In the genomic region with DNA sequence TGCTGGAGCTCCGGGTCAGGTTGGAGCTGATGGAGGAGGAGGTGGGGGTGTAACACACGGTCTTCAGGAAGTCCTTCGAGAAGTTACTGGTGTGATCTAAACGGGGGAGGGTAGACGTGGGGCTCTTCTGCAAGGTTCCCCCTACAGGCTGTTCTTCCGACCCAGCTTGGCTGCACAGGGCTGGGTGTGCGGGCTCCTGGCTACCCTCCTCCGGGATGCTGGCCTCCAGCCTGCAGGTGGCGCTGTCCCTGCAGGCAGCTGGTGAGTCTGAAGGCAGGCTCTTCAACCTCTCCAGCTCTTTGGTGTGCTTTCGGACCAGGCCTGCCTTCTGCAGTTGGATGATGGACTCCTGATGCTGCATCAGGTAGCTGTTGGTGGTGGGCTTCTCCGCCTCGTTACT, we compare ENCODE assay signal across 8 mouse cellular contexts. TPM values are rescaled to one million over a fixed set of nuclear protein-coding genes. Genes with fewer than 3 reads are reported as not detected.
DNase-seq lines count a peak whose midpoint lies in the region; ATAC-seq and TF ChIP-seq lines count a peak whose summit lies in the region.

No protein-coding gene starts in this region.

- peak; percentile 33 for DNase-seq in embryo, embryonic 10 days (ENCODE audit: low spot score)
- DNase-seq in embryo, embryonic 9.5 days (ENCODE audit: extremely low spot score), result no peak
- DNase-seq in liver, result peak; percentile 53
- DNase-seq in liver, embryonic 11.5 days (ENCODE audit: low spot score), result no peak
- DNase-seq in right cerebral cortex, postnatal 4 days, result no peak

- TF ChIP-seq CTCF in small intestine, adult 2 months (IDR thresholded peaks at IDR 0.05; ENCODE audit: extremely low read depth, insufficient read length, insufficient replicate concordance, low read depth, low read length), result peak; percentile 49; the same call in 1 of the 2 replicates

- H3K27ac ChIP-seq in liver, embryonic 11.5 days (ENCODE audit: low read depth, low read length), result no peak overlapping the region
- no peak overlapping the region for H3K27ac ChIP-seq in small intestine, adult 2 months (ENCODE audit: insufficient read depth, low read depth, low read length)

- ATAC-seq in liver, embryonic 11.5 days (replicated peaks; ENCODE audit: low FRiP score), result no peak
- ATAC-seq in erythroblast, adult 5-6 weeks (replicated peaks; ENCODE audit: low FRiP score, poor library complexity, severe bottlenecking), result peak; percentile 49
- ATAC-seq in monocyte, adult 5-6 weeks (replicated peaks; ENCODE audit: insufficient number of reproducible peaks, low FRiP score, low TSS enrichment, poor library complexity, severe bottlenecking), result no peak

- WGBS in liver, embryonic 11.5 days, result 74% methylated on average over 12 of the region's 12 CpGs
- 86% methylated on average over 12 of the region's 12 CpGs for WGBS in small intestine, adult 2 months

- no peak overlapping the region for H3K9ac ChIP-seq in liver, embryonic 11.5 days (ENCODE audit: low read depth, low read length)

- H3K36me3 ChIP-seq in liver, embryonic 11.5 days (ENCODE audit: control insufficient read depth, insufficient read depth, low read length), result peaks cover 51% of the 10 kb centered on the region
- peaks cover 58% of the 10 kb centered on the region for H3K36me3 ChIP-seq in small intestine, adult 2 months (ENCODE audit: control insufficient read depth, insufficient read depth, low read length)

- H3K9me3 ChIP-seq in liver, embryonic 11.5 days (ENCODE audit: control insufficient read depth, low read length), result 0 out of 2 replicates have a peak, but pooled peaks cover 2% of the 10 kb centered on the region

- no peak overlapping the region for H3K4me3 ChIP-seq in liver, embryonic 11.5 days (ENCODE audit: low read depth, low read length)
- no peak overlapping the region for H3K4me3 ChIP-seq in small intestine, adult 2 months (ENCODE audit: low read depth, low read length)

- peaks cover 12% of the 10 kb centered on the region for H3K4me1 ChIP-seq in liver, embryonic 11.5 days (replicated peaks; ENCODE audit: control insufficient read depth, insufficient read depth, low read length)
- no peaks in the 10 kb centered on the region for H3K4me1 ChIP-seq in small intestine, adult 2 months (ENCODE audit: control insufficient read depth, insufficient read depth, insufficient read length, low read length)

- no peak overlapping the region for H3K4me2 ChIP-seq in liver, embryonic 11.5 days

- H3K27me3 ChIP-seq in liver, embryonic 11.5 days (replicated peaks; ENCODE audit: control insufficient read depth, insufficient read depth, low read length), result no peaks in the 10 kb centered on the region
- H3K27me3 ChIP-seq in small intestine, adult 2 months (ENCODE audit: control insufficient read depth, insufficient read depth, low read length), result no peaks in the 10 kb centered on the region

- TF ChIP-seq POLR2A in small intestine, adult 2 months (IDR thresholded peaks at IDR 0.05; ENCODE audit: low read depth, low read length), result no peak

RNA-seq across cellular contexts. Expression of a gene that starts 34.0 kb away (rescaled TPM):
- polyA plus RNA-seq in liver, embryonic 11.5 days (2014; fragmentation: Nextera tagmentation; extraction: Ambion mirVana), result 122 and 137 TPM in 2 replicates
- 23.2 and 30.9 TPM in 2 replicates for total RNA-seq in erythroblast, adult 5-6 weeks (2015; ENCODE audit: low replicate concordance)
- total RNA-seq in erythroblast, adult 5-6 weeks (2017; ENCODE audit: low replicate concordance), result 20.5 and 26.8 TPM in 2 replicates
- polyA plus RNA-seq in small intestine, adult 2 months (2012; rRNA removed), result 68.3 and 144 TPM in 2 replicates
- 129 to 177 TPM (median 136 TPM) in 3 replicates for total RNA-seq in monocyte, adult 5-6 weeks (2017)

RNA-seq across cellular contexts. Expression of a gene that starts 51.1 kb away (rescaled TPM):
- polyA plus RNA-seq in liver, embryonic 11.5 days (2014; fragmentation: Nextera tagmentation; extraction: Ambion mirVana), result 16.2 and 17.8 TPM in 2 replicates
- 55.9 and 63.5 TPM in 2 replicates for total RNA-seq in erythroblast, adult 5-6 weeks (2015; ENCODE audit: low replicate concordance)
- total RNA-seq in erythroblast, adult 5-6 weeks (2017; ENCODE audit: low replicate concordance), result 60.6 and 63.8 TPM in 2 replicates
- polyA plus RNA-seq in small intestine, adult 2 months (2012; rRNA removed), result 6.7 and 11.3 TPM in 2 replicates
- total RNA-seq in monocyte, adult 5-6 weeks (2017), result 11.1 to 23.4 TPM (median 17.9 TPM) in 3 replicates

Comparison
In these comparisons a context has a peak if more than half of its experiments do, and no peak if none do; other contexts are left out.
1. DNase-seq: peak in embryo, embryonic 10 days (single experiment) and liver (single experiment); none in embryo, embryonic 9.5 days (single experiment), liver, embryonic 11.5 days (single experiment) and right cerebral cortex, postnatal 4 days (single experiment).